Mouse (Mus musculus) embryonic facial prominence, embryonic 11.5 days (tissue): ENCODE data around the gene Plekhm1. TPM values are rescaled to one million over a fixed set of nuclear protein-coding genes. Genes with fewer than 3 reads are reported as not detected.

Experiments used
- ATAC-seq: fragments of 200-750 bp; cut with Nextera tagmentation; replicated peaks from 2 replicates; pipeline ENCODE4 v1.8.0; 2017; ENCODE audit warnings: low read depth; ENCODE audit not compliant: insufficient number of reproducible peaks, low FRiP score, low TSS enrichment
- DNase-seq: peaks from one replicate; pipeline ENCODE4 v3.0.0-alpha.2; 2015; ENCODE audit warnings: low spot score
- H3K27ac ChIP-seq: fragments of 300-500 bp; sonication (generic); replicated peaks from 2 replicates; pipeline ENCODE4 v1.5.1; 2014; ENCODE audit warnings: mild to moderate bottlenecking, low read depth, low read length, control low read depth
- H3K27me3 ChIP-seq: fragments of 300-500 bp; sonication (generic); 2 replicates; pipeline ENCODE4 v1.6.1; 2014; ENCODE audit warnings: mild to moderate bottlenecking, low read length, moderate library complexity, mixed read lengths; ENCODE audit not compliant: control insufficient read depth, insufficient read depth
- H3K36me3 ChIP-seq: fragments of 300-500 bp; sonication (generic); replicated peaks from 2 replicates; pipeline ENCODE4 v1.6.1; 2014; ENCODE audit warnings: low read depth, mild to moderate bottlenecking, low read length, moderate library complexity, mixed read lengths; ENCODE audit not compliant: control insufficient read depth, insufficient read depth
- H3K4me1 ChIP-seq: fragments of 300-500 bp; sonication (generic); 2 replicates; pipeline ENCODE4 v1.6.1; 2014; ENCODE audit warnings: low read length, mixed read lengths; ENCODE audit not compliant: control insufficient read depth, insufficient read depth
- H3K4me2 ChIP-seq: fragments of 300-500 bp; sonication (generic); 2 replicates; pipeline ENCODE4 v1.6.1; 2014; ENCODE audit warnings: low read depth, mild to moderate bottlenecking, control low read depth, low read length, moderate library complexity
- H3K4me3 ChIP-seq: fragments of 300-500 bp; sonication (generic); 2 replicates; pipeline ENCODE4 v1.5.1; 2014; ENCODE audit warnings: low read depth, low read length, control low read depth
- H3K9ac ChIP-seq: fragments of 300-500 bp; sonication (generic); replicated peaks from 2 replicates; pipeline ENCODE4 v1.6.1; 2014; ENCODE audit warnings: mild to moderate bottlenecking, control low read depth, low read length
- H3K9me3 ChIP-seq: fragments of 300-500 bp; sonication (generic); replicated peaks from 2 replicates; pipeline ENCODE4 v1.6.1; 2016; ENCODE audit warnings: mild to moderate bottlenecking, low read length, inconsistent platforms, mixed read lengths; ENCODE audit not compliant: control insufficient read depth
- WGBS: fragments of 180-500 bp; shearing (Covaris S2); extraction: QIAGEN DNeasy Blood & Tissue Kit; methylation state at CpG from one replicate; pipeline ENCODE4 v1.1.7; 2014; 5-methylcytosine and 5-hydroxymethylcytosine counted together
- polyA plus RNA-seq: library from polyadenylated mRNA; unstranded; fragments of >200 nt; fragmentation: Nextera tagmentation; extraction: Ambion mirVana; gene quantifications from 2 replicates; pipeline ENCODE4 v1.2.1, GENCODE M21; 2014

Plekhm1 gene
- polyA plus RNA-seq, 1 experiment from 2014 or later, result 5.2 TPM

GRCm38 (mm10) chr11:103343063-103343462 lies 69.4 kb downstream of the Plekhm1 start:
- H3K4me3 ChIP-seq, result no peak overlapping the region
- H3K9me3 ChIP-seq, result no peaks in the 10 kb centered on the region
- DNase-seq (no peak), ATAC-seq (no peak)
- H3K9ac ChIP-seq, result no peak overlapping the region
- no peaks in the 10 kb centered on the region for H3K27me3 ChIP-seq
- H3K4me1 ChIP-seq, result 0 out of 2 replicates have a peak, but pooled peaks cover 5% of the 10 kb centered on the region
- H3K36me3 ChIP-seq, result no peaks in the 10 kb centered on the region
- WGBS, result 90% methylated on average over 6 of the region's 6 CpGs
- H3K27ac ChIP-seq, result no peak overlapping the region
- H3K4me2 ChIP-seq, result no peak overlapping the region

GRCm38 (mm10) chr11:103340677-103341076 lies 71.8 kb downstream of the Plekhm1 start:
- Histone ChIP-seq H3K36me3 (no peaks in the 10 kb centered on the region), H3K27ac (no peak overlapping the region), H3K9me3 (no peaks in the 10 kb centered on the region), H3K9ac (no peak overlapping the region), H3K4me3 (no peak overlapping the region), H3K4me1 (0 out of 2 replicates have a peak, but pooled peaks cover 5% of the 10 kb centered on the region), H3K27me3 (no peaks in the 10 kb centered on the region), H3K4me2 (no peak overlapping the region)
- ATAC-seq (no peak), DNase-seq (no peak)
- WGBS, result 51% methylated on average over 7 of the region's 7 CpGs

- Histone ChIP-seq H3K4me3 (no peak overlapping the region), H3K36me3 (no peaks in the 10 kb centered on the region), H3K27ac (no peak overlapping the region), H3K4me2 (peak overlapping the region; percentile 23; the same call in 1 of the 2 replicates), H3K9ac (no peak overlapping the region), H3K27me3 (no peaks in the 10 kb centered on the region), H3K9me3 (no peaks in the 10 kb centered on the region), H3K4me1 (0 out of 2 replicates have a peak, but pooled peaks cover 5% of the 10 kb centered on the region)
- DNase-seq (no peak), ATAC-seq (0 out of 2 replicates have a peak, but pooled peaks have one; percentile 15)
- WGBS, result 73% methylated on average over 19 of the region's 19 CpGs
Measured at GRCm38 (mm10) chr11:103340130-103340529, 72.4 kb downstream of the Plekhm1 start.

GRCm38 (mm10) chr11:103339414-103340119 lies 72.9 kb downstream of the Plekhm1 start:
- Histone ChIP-seq H3K27ac (no peak overlapping the region), H3K4me2 (peak overlapping the region; percentile 23; the same call in 1 of the 2 replicates), H3K27me3 (peaks cover 3% of the 10 kb centered on the region), H3K4me1 (0 out of 2 replicates have a peak, but pooled peaks cover 5% of the 10 kb centered on the region), H3K9ac (no peak overlapping the region), H3K9me3 (no peaks in the 10 kb centered on the region), H3K36me3 (no peaks in the 10 kb centered on the region), H3K4me3 (no peak overlapping the region)
- peak; percentile 40 for DNase-seq
- ATAC-seq, result 0 out of 2 replicates have a peak, but pooled peaks have one; percentile 20
- 35% methylated on average over 19 of the region's 19 CpGs for WGBS

- no peaks in the 10 kb centered on the region for H3K36me3 ChIP-seq
- H3K4me2 ChIP-seq, result no peak overlapping the region
- H3K9me3 ChIP-seq, result no peaks in the 10 kb centered on the region
- no peak overlapping the region for H3K27ac ChIP-seq
- no peak overlapping the region for H3K4me3 ChIP-seq
- 0 out of 2 replicates have a peak, but pooled peaks cover 5% of the 10 kb centered on the region for H3K4me1 ChIP-seq
- H3K9ac ChIP-seq, result no peak overlapping the region
- no peak for DNase-seq
- whole genome bisulfite sequencing, result 92% methylated on average over 6 of the region's 6 CpGs
- no peak for ATAC-seq
- H3K27me3 ChIP-seq, result peaks cover 10% of the 10 kb centered on the region
Measured at GRCm38 (mm10) chr11:103338671-103339070, 73.8 kb downstream of the Plekhm1 start.

GRCm38 (mm10) chr11:103338119-103338518 lies 74.4 kb downstream of the Plekhm1 start:
- Histone ChIP-seq H3K4me1 (0 out of 2 replicates have a peak, but pooled peaks cover 5% of the 10 kb centered on the region), H3K36me3 (no peaks in the 10 kb centered on the region), H3K9ac (no peak overlapping the region), H3K9me3 (no peaks in the 10 kb centered on the region), H3K4me2 (no peak overlapping the region), H3K4me3 (no peak overlapping the region), H3K27me3 (peaks cover 16% of the 10 kb centered on the region), H3K27ac (no peak overlapping the region)
- DNase-seq, result no peak
- no peak for ATAC-seq
- WGBS, result 81% methylated on average over 7 of the region's 7 CpGs

GRCm38 (mm10) chr11:103337180-103337579 lies 75.3 kb downstream of the Plekhm1 start:
- ATAC-seq, result no peak
- DNase-seq, result no peak
- Histone ChIP-seq H3K9ac (no peak overlapping the region), H3K4me3 (no peak overlapping the region), H3K27me3 (peaks cover 23% of the 10 kb centered on the region), H3K27ac (no peak overlapping the region), H3K4me1 (0 out of 2 replicates have a peak, but pooled peaks cover 5% of the 10 kb centered on the region), H3K36me3 (no peaks in the 10 kb centered on the region), H3K9me3 (no peaks in the 10 kb centered on the region), H3K4me2 (no peak overlapping the region)
- WGBS, result 95% methylated on average over 2 of the region's 2 CpGs

- no peaks in the 10 kb centered on the region for H3K9me3 ChIP-seq
- no peak overlapping the region for H3K4me2 ChIP-seq
- H3K4me1 ChIP-seq, result 0 out of 2 replicates have a peak, but pooled peaks cover 5% of the 10 kb centered on the region
- no peak for ATAC-seq
- WGBS, result 76% methylated on average over 5 of the region's 5 CpGs
- H3K9ac ChIP-seq, result no peak overlapping the region
- no peak for DNase-seq
- no peak overlapping the region for H3K4me3 ChIP-seq
- H3K27ac ChIP-seq, result no peak overlapping the region
- peaks cover 25% of the 10 kb centered on the region for H3K27me3 ChIP-seq
- no peaks in the 10 kb centered on the region for H3K36me3 ChIP-seq
Measured at GRCm38 (mm10) chr11:103335561-103335960, 76.9 kb downstream of the Plekhm1 start.
